Mouse (Mus musculus) C2C12 (cell line): Measurements from ENCODE around the gene 4933424G06Rik. TPM values are rescaled to one million over a fixed set of nuclear protein-coding genes. Genes with fewer than 3 reads are reported as not detected.
"Not testable (repeated sequence)": the region's sequence is repeated elsewhere in the genome, so short reads cannot be mapped to it uniquely, and the experiment has no call there.

Experiments
- H3K27me3 ChIP-seq: one replicate; pipeline ENCODE4 v1.6.1; 2011; ENCODE audit not compliant: control insufficient read depth, insufficient read depth, insufficient read length
- H3K36me3 ChIP-seq: one replicate; pipeline ENCODE4 v1.6.1; 2011; ENCODE audit not compliant: control insufficient read depth, insufficient read depth
- H3K4me3 ChIP-seq: one replicate; pipeline ENCODE4 v1.5.1; 2011; ENCODE audit warnings: mild to moderate bottlenecking, control low read depth; ENCODE audit not compliant: poor library complexity, insufficient read depth, severe bottlenecking
- H3K79me2 ChIP-seq: one replicate; pipeline ENCODE4 v1.6.1; 2011; ENCODE audit not compliant: control insufficient read depth, insufficient read depth
- H3K79me3 ChIP-seq: one replicate; pipeline ENCODE4 v1.6.1; 2011; ENCODE audit warnings: low read depth, control low read depth
- H3ac ChIP-seq: one replicate; pipeline ENCODE3; 2011; ENCODE audit warnings: low read depth; ENCODE audit not compliant: control insufficient read depth, insufficient read length
- CEBPB ChIP-seq: IDR thresholded peaks from one replicate; pipeline ENCODE4 v1.6.1; 2011; ENCODE audit warnings: low read depth, mild to moderate bottlenecking, control low read depth, moderate library complexity
- CTCF ChIP-seq: IDR thresholded peaks from one replicate; pipeline ENCODE4 v1.5.1; 2011; ENCODE audit not compliant: control insufficient read depth, insufficient read depth, insufficient read length
- FOSL1 ChIP-seq: IDR thresholded peaks from one replicate; pipeline ENCODE4 v1.8.0; 2011; ENCODE audit warnings: mild to moderate bottlenecking, low read length; ENCODE audit not compliant: poor library complexity, insufficient read depth, severe bottlenecking
- MAX ChIP-seq: IDR thresholded peaks from one replicate; pipeline ENCODE4 v1.6.1; 2011; ENCODE audit warnings: mild to moderate bottlenecking, control low read depth
- MYOD1 ChIP-seq: IDR thresholded peaks from one replicate; pipeline ENCODE4 v1.6.1; 2011; ENCODE audit warnings: low read depth; ENCODE audit not compliant: control insufficient read depth, insufficient read length
- MYOG ChIP-seq: IDR thresholded peaks from one replicate; pipeline ENCODE4 v1.6.1; 2011; ENCODE audit not compliant: control insufficient read depth, insufficient read length; ENCODE audit errors: extremely low read depth
- USF1 ChIP-seq: IDR thresholded peaks from one replicate; pipeline ENCODE4 v1.6.1; 2011; ENCODE audit warnings: low read depth, mild to moderate bottlenecking, control low read depth, moderate library complexity
- long read RNA-seq, 2 experiments: library from polyadenylated mRNA; unstranded; transcript quantifications; one replicate each; pipeline ENCODE4 v2.0.0; 2019 to 2020
- polyA plus RNA-seq: library from polyadenylated mRNA; unstranded; fragments of >200 nt; fragmentation: generic; extraction: Trizol; gene quantifications from one replicate; pipeline ENCODE4 v1.2.1, GENCODE M21; 2012; ENCODE audit warnings: missing spikeins

The 4933424G06Rik gene
- polyA plus RNA-seq = 0.02 TPM
- long read RNA-seq, experiment 1 = 0 reads
- long read RNA-seq, experiment 2 = 0 reads

GRCm38 (mm10) chr1:36709854-36710280, at the start of gene 4933424G06Rik:
Gene 4933424G06Rik, plus strand, starts transcription at chr1:36710149.
- peaks cover 33% of the 10 kb centered on the region for H3K79me2 ChIP-seq
- peaks cover 16% of the 10 kb centered on the region for H3K36me3 ChIP-seq
- peak within 1 kb of the TSS; percentile 93 for H3ac ChIP-seq
- peak within 1 kb of the TSS; percentile 90 for H3K4me3 ChIP-seq
- H3K27me3 ChIP-seq = peaks cover 5% of the 10 kb centered on the region
- H3K79me3 ChIP-seq = peaks cover 27% of the 10 kb centered on the region
- TF ChIP-seq CEBPB (no peak), FOSL1 (no peak), MAX (no peak), MYOD1 (no peak), USF1 (no peak), CTCF (no peak), MYOG (no peak)

- TF ChIP-seq MAX = no peak
- peak; percentile 16 for TF ChIP-seq CTCF
- TF ChIP-seq MYOD1 = no peak
- TF ChIP-seq USF1 = no peak
- Histone ChIP-seq H3K4me3 (no peak overlapping the region), H3K27me3 (no peaks in the 10 kb centered on the region)
Measured at GRCm38 (mm10) chr1:36664457-36664856, 45.5 kb upstream of the 4933424G06Rik start.

GRCm38 (mm10) chr1:36665165-36665723, 44.7 kb upstream of the 4933424G06Rik start:
- TF ChIP-seq USF1 (no peak), MAX (no peak), FOSL1 (no peak), MYOD1 (no peak), CTCF (no peak), CEBPB (no peak), MYOG (no peak)

More at GRCm38 (mm10) chr1:36664457-36664856, 45.5 kb upstream of the 4933424G06Rik start:
- Histone ChIP-seq H3K79me2 (no peaks in the 10 kb centered on the region), H3ac (no peak overlapping the region), H3K36me3 (no peaks in the 10 kb centered on the region), H3K79me3 (no peaks in the 10 kb centered on the region)

GRCm38 (mm10) chr1:36665934-36666333, 44.0 kb upstream of the 4933424G06Rik start:
- no peak overlapping the region for H3K4me3 ChIP-seq
- no peaks in the 10 kb centered on the region for H3K36me3 ChIP-seq
- H3ac ChIP-seq = no peak overlapping the region
- H3K79me2 ChIP-seq = no peaks in the 10 kb centered on the region
- no peak for TF ChIP-seq MYOG
- TF ChIP-seq FOSL1 = no peak
- H3K27me3 ChIP-seq = no peaks in the 10 kb centered on the region
- no peaks in the 10 kb centered on the region for H3K79me3 ChIP-seq

More at GRCm38 (mm10) chr1:36665165-36665723, 44.7 kb upstream of the 4933424G06Rik start:
- no peak overlapping the region for H3ac ChIP-seq
- H3K36me3 ChIP-seq = no peaks in the 10 kb centered on the region
- H3K27me3 ChIP-seq = no peaks in the 10 kb centered on the region
- no peaks in the 10 kb centered on the region for H3K79me3 ChIP-seq
- no peak overlapping the region for H3K4me3 ChIP-seq
- H3K79me2 ChIP-seq = no peaks in the 10 kb centered on the region

DNA sequence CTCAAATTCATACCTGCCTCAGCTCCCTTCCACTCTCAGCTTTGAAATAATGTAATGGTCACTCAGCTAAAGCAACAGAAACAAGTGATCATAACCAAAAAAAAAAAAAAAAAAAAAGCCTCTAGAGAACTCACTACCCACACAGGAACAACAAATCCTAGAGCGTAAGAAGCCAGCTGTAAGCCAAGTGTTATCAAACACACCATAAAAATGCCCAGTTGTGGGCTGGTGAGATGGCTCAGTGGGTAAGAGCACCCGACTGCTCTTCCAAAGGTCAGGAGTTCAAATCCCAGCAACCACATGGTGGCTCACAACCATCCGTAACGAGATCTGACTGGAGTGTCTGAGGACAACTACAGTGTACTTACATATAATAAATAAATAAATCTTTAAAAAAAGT, 41.9 kb upstream of the 4933424G06Rik start:
- H3K4me3 ChIP-seq, H3K79me2 ChIP-seq, H3K79me3 ChIP-seq, H3K36me3 ChIP-seq, H3K27me3 ChIP-seq, H3ac ChIP-seq: not testable (repeated sequence)

- Histone ChIP-seq H3K36me3 (no peaks in the 10 kb centered on the region), H3K4me3 (no peak overlapping the region), H3K79me3 (no peaks in the 10 kb centered on the region), H3K27me3 (no peaks in the 10 kb centered on the region), H3ac (no peak overlapping the region), H3K79me2 (no peaks in the 10 kb centered on the region)
- TF ChIP-seq MYOG = no peak
Measured at GRCm38 (mm10) chr1:36670256-36670655, 39.7 kb upstream of the 4933424G06Rik start.

GRCm38 (mm10) chr1:36671260-36671659, 38.7 kb upstream of the 4933424G06Rik start:
- no peaks in the 10 kb centered on the region for H3K79me3 ChIP-seq
- no peak overlapping the region for H3K4me3 ChIP-seq
- no peak for TF ChIP-seq MAX
- no peak for TF ChIP-seq CTCF
- no peak for TF ChIP-seq USF1
- no peak for TF ChIP-seq MYOD1
- no peak for TF ChIP-seq MYOG
- no peaks in the 10 kb centered on the region for H3K36me3 ChIP-seq
- no peak overlapping the region for H3ac ChIP-seq
- H3K27me3 ChIP-seq = no peaks in the 10 kb centered on the region
- no peaks in the 10 kb centered on the region for H3K79me2 ChIP-seq
